10 mouse cellular contexts compared by ENCODE assay signal in the genomic region with DNA sequence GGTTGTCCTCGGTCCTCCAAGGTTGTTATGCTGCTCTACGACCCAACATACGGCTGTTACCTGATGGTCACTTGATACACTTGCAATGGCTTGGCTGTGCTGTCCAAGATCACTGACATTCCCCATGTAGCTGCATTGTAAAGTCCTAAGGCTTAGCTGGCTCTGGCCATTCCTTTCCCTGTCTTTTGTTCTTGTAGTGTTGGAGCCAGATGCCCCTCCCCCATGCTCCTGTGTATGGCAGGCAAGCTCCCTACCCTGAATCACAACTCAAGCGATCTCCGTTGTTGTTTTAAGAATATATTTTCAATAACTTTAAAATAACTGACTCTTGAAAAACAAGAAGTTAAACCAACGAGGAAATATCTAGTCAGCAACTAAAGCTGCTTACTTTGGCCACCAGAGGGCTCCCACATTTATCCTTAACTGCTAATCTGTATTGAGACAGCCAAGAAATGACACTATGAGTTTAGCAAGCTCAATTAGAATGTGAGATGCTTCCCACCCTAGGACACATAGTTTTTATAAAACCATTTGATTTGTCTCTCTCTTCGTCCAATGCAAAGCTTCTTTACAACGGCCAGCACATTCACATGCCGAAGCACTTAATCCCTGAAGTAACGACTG.
DNase-seq lines count a peak whose midpoint lies in the region; TF ChIP-seq lines count a peak whose summit lies in the region.
"Had no signal": no experiment of that assay in that cellular context is flagged by ENCODE, and none has a peak within 500 bp of the region (broad histone marks: within the 10 kb centered on the region; RNA-seq: fewer than 3 reads in every experiment).

No protein-coding gene starts in this region.

- no peaks in the 10 kb centered on the region for H3K9me3 ChIP-seq in midbrain, embryonic 10.5 days (replicated peaks)
- H3K9me3 ChIP-seq: heart, embryonic 15.5 days had no signal

- DNase-seq in heart, adult 18-20 months, result peak; percentile 3 to 37
- DNase-seq in heart, adult 11 months, result no peak
- DNase-seq in ovary, postnatal 14 days (ENCODE audit: low spot score), result peak; percentile 2
- no peak for DNase-seq in ovary, adult 18-20 months (ENCODE audit: low spot score)
- DNase-seq in brain, embryonic 14.5 days (ENCODE audit: low read depth), result peak; percentile 89
- DNase-seq in heart, postnatal 10 days, result peak; percentile 30 to 46
- DNase-seq in midbrain, embryonic 10.5 days (ENCODE audit: low spot score), result peak; percentile 31
- no peak for DNase-seq in spleen, adult 12 weeks (ENCODE audit: low spot score)

- H3K27ac ChIP-seq in midbrain, embryonic 10.5 days (replicated peaks), result peak overlapping the region; percentile 50
- H3K27ac ChIP-seq: heart, embryonic 15.5 days had no signal

- intact Hi-C loops in heart, postnatal 10 days (cut with DNase I), result loop anchor here (2.0 to 5.0 kb wide), 3 partner anchors 271 to 396 kb away; no protein-coding TSS in a partner anchor

- H3K4me3 ChIP-seq in midbrain, embryonic 10.5 days, result no peak overlapping the region
- H3K4me3 ChIP-seq: heart, embryonic 15.5 days; myocyte had no signal

- H3K27me3 ChIP-seq in midbrain, embryonic 10.5 days (ENCODE audit: low read depth, poor library complexity, severe bottlenecking), result no peaks in the 10 kb centered on the region
- H3K27me3 ChIP-seq: heart, embryonic 15.5 days had no signal

- peak; percentile 38; the same call in 1 of the 2 replicates for TF ChIP-seq CTCF in brain, embryonic 14.5 days (IDR thresholded peaks at IDR 0.05; ENCODE audit: borderline replicate concordance, extremely low read depth, insufficient read depth, insufficient read length)

- TF ChIP-seq POLR2A in brain, embryonic 14.5 days (IDR thresholded peaks at IDR 0.05; ENCODE audit: borderline replicate concordance, extremely low read depth, insufficient read depth, insufficient read length, poor library complexity, severe bottlenecking), result no peak

- H3K36me3 ChIP-seq in midbrain, embryonic 10.5 days, result no peaks in the 10 kb centered on the region
- H3K36me3 ChIP-seq: heart, embryonic 15.5 days had no signal

- peaks cover 17% of the 10 kb centered on the region for H3K4me1 ChIP-seq in midbrain, embryonic 10.5 days
- H3K4me1 ChIP-seq: heart, embryonic 15.5 days had no signal

- 49% methylated on average over 10 of the region's 10 CpGs for WGBS in midbrain, embryonic 10.5 days

Comparison
In these comparisons a context has a peak if more than half of its experiments do, and no peak if none do; other contexts are left out.
1. DNase-seq: peak in heart, adult 18-20 months (2 of 2), ovary, postnatal 14 days (single experiment), brain, embryonic 14.5 days (single experiment), heart, postnatal 10 days (2 of 2) and midbrain, embryonic 10.5 days (single experiment); none in heart, adult 11 months (single experiment), ovary, adult 18-20 months (single experiment) and spleen, adult 12 weeks (single experiment).